Mouse (Mus musculus) heart, postnatal 0 days (tissue): ENCODE measurements at regions not wholly inside any gene's neighbourhood (a gene's known extent, or its start where the extent isn't known, plus 50 kb on each side); places are given as distances from the start of the nearest gene placed in this dataset.
"Not testable (repeated sequence)": the region's sequence is repeated elsewhere in the genome, so short reads cannot be mapped to it uniquely, and the experiment has no call there.

ENCODE experiments used
- ATAC-seq: fragments of 200-750 bp; cut with Nextera tagmentation; 2 replicates; pipeline ENCODE4 v1.8.0; 2017; ENCODE audit warnings: low read depth, moderate number of reproducible peaks, moderate library complexity; ENCODE audit not compliant: insufficient read depth
- DNase-seq: peaks from one replicate; pipeline ENCODE4 v3.0.0-alpha.2; 2016; ENCODE audit warnings: low spot score
- H3K27ac ChIP-seq: fragments of 300-500 bp; sonication (generic); 2 replicates; pipeline ENCODE4 v1.5.1; 2014; ENCODE audit warnings: low read depth, mild to moderate bottlenecking
- H3K27me3 ChIP-seq: fragments of 300-500 bp; sonication (generic); 2 replicates; pipeline ENCODE4 v1.6.1; 2014; ENCODE audit warnings: low read length, mixed read lengths; ENCODE audit not compliant: control insufficient read depth, insufficient read depth
- H3K36me3 ChIP-seq: fragments of 300-500 bp; sonication (generic); replicated peaks from 2 replicates; pipeline ENCODE4 v1.6.1; 2014; ENCODE audit warnings: low read length, mixed read lengths; ENCODE audit not compliant: control insufficient read depth, insufficient read depth
- H3K4me1 ChIP-seq: fragments of 300-500 bp; sonication (generic); 2 replicates; pipeline ENCODE4 v1.6.1; 2014; ENCODE audit warnings: antibody characterized with exemption; ENCODE audit not compliant: control insufficient read depth, insufficient read depth
- H3K4me2 ChIP-seq: fragments of 300-500 bp; sonication (generic); 2 replicates; pipeline ENCODE4 v1.6.1; 2014; ENCODE audit warnings: low read depth, mild to moderate bottlenecking, low read length, moderate library complexity
- H3K4me3 ChIP-seq: fragments of 300-500 bp; sonication (generic); 2 replicates; pipeline ENCODE4 v1.5.1; 2014; ENCODE audit warnings: low read depth, low read length
- H3K9ac ChIP-seq: fragments of 300-500 bp; sonication (generic); replicated peaks from 2 replicates; pipeline ENCODE4 v1.6.1; 2014; ENCODE audit warnings: low read depth, low read length, mixed read lengths
- H3K9me3 ChIP-seq: fragments of 300-500 bp; sonication (generic); replicated peaks from 2 replicates; pipeline ENCODE4 v1.6.1; 2016; ENCODE audit warnings: low read length; ENCODE audit not compliant: control insufficient read depth
- CTCF ChIP-seq: IDR thresholded peaks from 2 replicates; pipeline ENCODE4 v1.5.1; 2016; ENCODE audit warnings: antibody characterized with exemption, control low read depth, low read depth
- EP300 ChIP-seq: IDR thresholded peaks from 2 replicates; pipeline ENCODE4 v1.6.1; 2016; ENCODE audit warnings: antibody characterized with exemption, low read depth
- WGBS: fragments of 180-500 bp; shearing (Covaris S2); extraction: QIAGEN DNeasy Blood & Tissue Kit; methylation state at CpG from one replicate; pipeline ENCODE4 v1.1.7; 2014; 5-methylcytosine and 5-hydroxymethylcytosine counted together

DNA sequence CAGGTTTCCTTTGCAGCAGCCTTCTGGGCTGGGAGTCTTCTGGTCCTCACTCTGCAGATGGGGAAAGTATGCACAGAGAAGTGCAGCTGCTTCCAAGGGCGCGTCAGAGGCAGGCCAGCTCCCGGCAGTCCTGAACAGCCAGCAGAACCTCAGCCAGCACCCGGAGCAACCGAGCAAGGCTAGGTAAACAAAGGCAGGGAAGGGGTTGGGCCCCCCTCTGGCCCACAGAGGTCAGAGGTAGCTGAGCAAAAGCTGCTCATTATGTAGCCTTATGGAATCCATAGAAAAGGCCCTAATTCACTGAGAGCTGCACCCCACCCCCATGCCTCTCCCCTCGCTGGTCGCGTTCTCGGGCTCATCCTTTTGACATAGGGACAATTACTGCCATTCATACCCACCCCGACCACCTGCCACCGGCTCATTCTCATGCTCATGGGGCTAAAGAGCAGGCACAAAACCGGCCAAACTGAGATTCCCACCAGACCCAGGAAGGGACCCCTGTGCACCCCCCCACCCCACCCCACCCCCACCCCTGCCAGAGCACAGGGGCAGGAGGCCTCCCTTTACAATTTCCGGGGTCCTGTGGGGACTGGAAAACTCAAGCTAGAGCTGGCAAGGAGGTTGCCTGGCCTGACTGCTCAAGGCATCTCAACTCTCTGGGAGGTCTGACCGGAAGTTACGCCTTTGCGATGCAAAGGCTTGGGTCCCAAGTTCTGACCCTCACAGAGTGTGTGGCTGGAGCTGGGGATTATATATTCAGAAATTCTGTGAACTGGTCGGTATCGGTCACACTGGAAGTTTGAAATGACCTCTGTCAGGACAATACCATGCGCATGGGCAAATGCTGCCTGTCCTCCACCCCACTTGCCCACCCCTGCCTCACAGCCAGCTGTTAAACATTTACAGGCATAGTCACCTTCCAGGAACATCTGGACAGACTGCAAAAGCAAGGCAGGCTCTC, 59.0 kb upstream of the Fzd7 start:
- 39% methylated on average over 19 of the region's 19 CpGs for WGBS
- Histone ChIP-seq H3K4me2 (no peak overlapping the region), H3K27ac (no peak overlapping the region), H3K9ac (no peak overlapping the region), H3K27me3 (0 out of 2 replicates have a peak, but pooled peaks cover 4% of the 10 kb centered on the region), H3K4me1 (no peaks in the 10 kb centered on the region), H3K4me3 (no peak overlapping the region), H3K36me3 (no peaks in the 10 kb centered on the region), H3K9me3 (no peaks in the 10 kb centered on the region)
- no peak for TF ChIP-seq EP300
- no peak for TF ChIP-seq CTCF
- ATAC-seq (no peak), DNase-seq (no peak)

DNA sequence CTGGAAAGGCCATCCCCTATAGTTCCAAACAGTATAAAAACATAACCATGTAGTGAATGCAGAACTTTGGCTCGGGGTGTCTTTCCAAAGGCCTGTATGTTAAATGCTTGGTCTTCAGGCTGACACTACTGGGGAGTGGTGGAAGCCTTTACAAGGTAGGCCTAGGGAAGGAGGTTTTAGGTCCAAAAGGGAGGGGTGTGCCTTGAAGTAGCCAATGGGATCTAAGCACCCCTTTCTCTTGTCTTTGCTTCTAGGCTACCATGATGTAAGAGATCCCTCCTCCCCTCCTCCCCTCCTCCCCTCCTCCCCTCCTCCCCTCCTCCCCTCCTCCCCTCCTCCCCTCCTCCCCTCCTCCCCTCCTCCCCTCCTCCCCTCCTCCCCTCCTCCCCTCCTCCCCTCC, 56.5 kb upstream of the Fzd7 start:
- H3K4me3 ChIP-seq, H3K4me1 ChIP-seq, DNase-seq, H3K27me3 ChIP-seq, ATAC-seq, H3K9me3 ChIP-seq, H3K4me2 ChIP-seq, H3K27ac ChIP-seq, H3K9ac ChIP-seq, H3K36me3 ChIP-seq: not testable (repeated sequence)
- WGBS: 96% methylated on average over 1 of the region's 1 CpGs

DNA sequence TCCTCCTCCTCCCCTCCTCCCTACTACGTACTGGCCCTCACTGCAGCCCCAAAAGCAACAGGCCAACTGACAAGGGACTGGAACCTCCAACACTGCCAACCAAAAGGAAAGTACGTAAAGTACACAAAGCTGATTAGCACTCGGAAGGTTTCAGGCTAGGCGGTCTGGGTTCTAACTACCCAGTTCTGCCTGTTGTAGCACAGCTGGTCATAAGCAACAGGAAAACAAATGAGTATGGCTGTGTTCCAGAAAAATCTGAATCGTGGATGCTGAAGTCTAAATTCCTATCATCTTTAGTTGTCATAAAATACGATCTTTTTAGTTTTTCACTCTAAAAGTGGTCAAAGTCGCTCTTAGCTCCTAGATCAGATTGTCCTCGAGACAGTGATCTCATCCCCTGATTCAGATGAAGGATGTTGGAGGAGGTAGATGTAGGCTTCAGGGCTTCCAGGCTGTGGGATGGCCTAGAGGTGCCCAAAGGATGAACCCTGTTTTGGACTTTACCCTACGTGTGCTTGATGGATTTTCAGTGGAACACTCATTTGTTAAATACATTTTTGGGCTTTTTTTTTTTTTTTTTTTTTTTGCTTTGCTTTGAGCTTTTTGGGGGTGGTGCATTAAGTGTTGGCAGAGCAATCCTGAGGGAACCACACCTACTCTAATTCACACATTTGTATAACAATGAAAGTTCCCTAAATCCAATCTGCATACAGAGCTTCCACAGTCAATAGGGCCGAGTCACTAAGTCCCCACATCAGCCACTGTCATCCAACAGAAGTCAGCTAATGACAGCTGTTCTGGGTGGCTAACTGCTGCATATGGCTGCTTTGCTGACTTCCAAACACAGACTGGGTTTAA, 55.6 kb upstream of the Fzd7 start:
- ATAC-seq (no peak), DNase-seq (no peak)
- no peaks in the 10 kb centered on the region for H3K9me3 ChIP-seq
- H3K4me3 ChIP-seq: no peak overlapping the region
- no peak overlapping the region for H3K27ac ChIP-seq
- 0 out of 2 replicates have a peak, but pooled peaks cover 4% of the 10 kb centered on the region for H3K27me3 ChIP-seq
- no peak overlapping the region for H3K4me2 ChIP-seq
- 63% methylated on average over 9 of the region's 10 CpGs for WGBS
- no peak overlapping the region for H3K9ac ChIP-seq
- no peaks in the 10 kb centered on the region for H3K36me3 ChIP-seq
- no peak for TF ChIP-seq EP300
- no peak for TF ChIP-seq CTCF
- H3K4me1 ChIP-seq: no peaks in the 10 kb centered on the region

DNA sequence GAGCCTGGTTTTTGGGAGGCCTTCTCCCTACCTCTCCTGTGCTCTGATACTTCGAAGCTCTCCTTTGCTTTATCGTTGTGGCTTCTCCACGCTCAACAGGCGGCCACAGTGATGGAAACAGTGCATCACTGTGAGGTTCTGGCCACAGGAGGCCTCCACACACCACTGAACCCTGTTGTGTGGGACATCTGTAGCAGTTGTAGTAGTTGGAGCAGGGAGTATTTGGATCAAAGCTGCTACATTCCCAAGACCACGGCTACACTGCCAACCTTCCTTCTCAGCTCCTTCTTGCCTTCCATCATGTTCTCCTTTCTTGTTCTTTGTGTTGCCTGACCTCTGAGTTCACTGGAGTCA, 55.0 kb upstream of the Fzd7 start:
- no peaks in the 10 kb centered on the region for H3K9me3 ChIP-seq
- H3K27me3 ChIP-seq: 0 out of 2 replicates have a peak, but pooled peaks cover 4% of the 10 kb centered on the region
- no peak overlapping the region for H3K4me2 ChIP-seq
- no peaks in the 10 kb centered on the region for H3K4me1 ChIP-seq
- ATAC-seq: no peak
- 55% methylated on average over 5 of the region's 5 CpGs for WGBS
- TF ChIP-seq CTCF (peak; percentile 41), EP300 (no peak)
- H3K9ac ChIP-seq: no peak overlapping the region
- no peak overlapping the region for H3K27ac ChIP-seq
- H3K4me3 ChIP-seq: no peak overlapping the region
- no peak for DNase-seq
- H3K36me3 ChIP-seq: no peaks in the 10 kb centered on the region

DNA sequence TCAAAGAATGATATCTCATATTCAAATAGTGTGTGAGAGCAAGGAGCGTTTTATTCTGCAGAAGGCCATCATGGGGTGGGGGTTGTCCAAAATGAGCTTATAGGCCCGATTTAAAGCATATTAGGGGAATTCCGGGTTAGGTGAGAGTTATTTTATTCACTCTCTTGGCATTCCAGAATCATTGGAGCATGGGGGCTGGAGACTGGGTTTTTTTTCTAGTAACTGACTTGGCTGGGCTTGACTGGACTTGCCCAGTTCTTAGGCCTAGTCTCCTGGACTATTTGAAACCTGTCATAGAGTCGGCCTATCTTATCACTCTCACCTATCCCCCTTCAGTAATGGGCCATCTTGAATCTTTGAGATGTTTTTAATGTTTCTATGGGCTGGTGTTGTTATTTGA, 52.9 kb upstream of the Fzd7 start:
- no peak overlapping the region for H3K4me2 ChIP-seq
- no peaks in the 10 kb centered on the region for H3K36me3 ChIP-seq
- no peaks in the 10 kb centered on the region for H3K9me3 ChIP-seq
- no peak overlapping the region for H3K4me3 ChIP-seq
- H3K4me1 ChIP-seq: no peaks in the 10 kb centered on the region
- no peaks in the 10 kb centered on the region for H3K27me3 ChIP-seq
- no peak overlapping the region for H3K9ac ChIP-seq
- no peak for TF ChIP-seq CTCF
- TF ChIP-seq EP300: no peak
- no peak for DNase-seq
- 70% methylated on average over 4 of the region's 4 CpGs for WGBS
- no peak overlapping the region for H3K27ac ChIP-seq
- no peak for ATAC-seq
